Mouse (Mus musculus): ENCODE data around the gene Eci1. TPM values are rescaled to one million over a fixed set of nuclear protein-coding genes. Genes with fewer than 3 reads are reported as not detected.
A peak's percentile ranks its signal among the peaks of the same experiment; 100 is the strongest.

The Eci1 gene
- polyA plus RNA-seq, 1 experiment from 2014 or later, result 109 TPM

DNA sequence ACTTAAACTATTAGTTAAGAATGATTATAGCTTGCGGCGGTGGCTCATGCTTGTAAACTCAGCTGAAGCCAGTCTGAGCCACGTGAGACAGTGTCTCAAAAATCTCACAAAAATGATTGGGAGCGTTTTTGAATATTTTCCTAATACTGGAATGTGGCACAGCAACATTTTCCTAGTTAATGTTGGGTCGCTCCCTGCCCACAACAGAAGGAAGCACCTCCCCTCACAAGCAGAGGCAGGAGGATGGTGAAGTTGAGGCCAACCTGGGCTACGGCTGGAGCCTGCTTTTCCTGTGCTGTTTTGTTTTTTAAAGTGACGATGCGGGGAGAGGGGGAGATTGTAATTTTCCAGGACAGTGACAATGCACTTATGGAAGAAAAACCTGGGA is 723 bp downstream of the Eci1 start:
- no peaks in the 10 kb centered on the region for H3K4me1 ChIP-seq (replicated peaks; ENCODE audit: insufficient read depth, low read length)
- ATAC-seq (replicated peaks; ENCODE audit: low FRiP score, low read depth) (no peak), DNase-seq (ENCODE audit: low spot score) (peak; percentile 41)
- peak overlapping the region; percentile 76 for H3K4me3 ChIP-seq (replicated peaks; ENCODE audit: low read depth, low read length)
- peak overlapping the region; percentile 93 for H3K9ac ChIP-seq (ENCODE audit: low read depth, low read length)
- H3K9me3 ChIP-seq (replicated peaks; ENCODE audit: low read length), result no peaks in the 10 kb centered on the region
- peak overlapping the region; percentile 98 for H3K27ac ChIP-seq
- peaks cover 18% of the 10 kb centered on the region for H3K36me3 ChIP-seq (ENCODE audit: insufficient read depth, low read length)
- no peaks in the 10 kb centered on the region for H3K27me3 ChIP-seq (ENCODE audit: insufficient read depth, low read length)
- TF ChIP-seq CTCF (IDR thresholded peaks at IDR 0.05; ENCODE audit: low read depth), result no peak
- H3K4me2 ChIP-seq (ENCODE audit: low read length), result peak overlapping the region; percentile 80
- under 1% methylated on average over 8 of the region's 8 CpGs for WGBS

DNA sequence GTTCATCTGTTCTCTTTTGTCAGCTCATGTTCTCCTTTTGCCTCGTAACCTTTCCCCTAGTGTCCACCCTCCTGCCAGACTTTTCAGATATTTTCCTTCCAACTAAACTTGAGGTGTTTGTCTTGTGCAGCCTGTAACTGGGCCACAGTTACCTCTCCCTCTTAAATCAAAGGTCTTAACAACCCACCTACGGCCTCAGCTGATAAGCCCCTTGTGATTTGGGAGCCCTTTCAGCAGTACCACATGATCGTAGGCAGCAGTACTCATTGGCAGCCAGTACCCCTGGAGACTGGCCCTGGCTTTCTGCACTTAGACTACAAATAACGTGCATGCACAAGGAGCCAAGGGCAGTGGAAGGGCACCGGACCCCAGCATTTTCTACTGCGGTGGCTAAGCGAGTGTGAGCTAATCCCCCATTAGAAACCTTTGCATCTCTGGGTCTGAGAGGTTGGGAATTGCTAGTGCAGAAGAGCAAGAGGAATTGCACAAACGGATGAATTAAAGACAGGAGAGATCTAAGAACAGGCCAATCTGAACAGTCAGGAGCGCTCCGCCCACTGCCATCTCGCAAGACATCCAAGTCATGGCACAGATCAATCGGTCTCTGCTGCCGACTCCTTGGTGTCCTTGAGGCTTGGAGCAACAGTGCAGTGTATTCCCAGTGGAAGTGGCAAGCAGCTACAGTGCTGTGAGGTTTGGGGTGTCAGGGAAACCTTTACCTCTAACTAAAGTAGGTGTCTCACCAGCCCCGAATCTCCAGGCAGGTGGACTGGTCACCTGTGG is 3.0 kb downstream of the Eci1 start:
- Histone ChIP-seq H3K4me1 (replicated peaks; ENCODE audit: insufficient read depth, low read length) (no peaks in the 10 kb centered on the region), H3K9me3 (replicated peaks; ENCODE audit: low read length) (no peaks in the 10 kb centered on the region), H3K36me3 (ENCODE audit: insufficient read depth, low read length) (peaks cover 2% of the 10 kb centered on the region; the same call in 1 of the 2 replicates), H3K27ac (no peak overlapping the region), H3K4me3 (replicated peaks; ENCODE audit: low read depth, low read length) (no peak overlapping the region), H3K27me3 (ENCODE audit: insufficient read depth, low read length) (no peaks in the 10 kb centered on the region), H3K4me2 (ENCODE audit: low read length) (no peak overlapping the region), H3K9ac (ENCODE audit: low read depth, low read length) (no peak overlapping the region)
- DNase-seq (ENCODE audit: low spot score), result no peak
- 75% methylated on average over 14 of the region's 14 CpGs for WGBS
- no peak for ATAC-seq (replicated peaks; ENCODE audit: low FRiP score, low read depth)
- TF ChIP-seq CTCF (IDR thresholded peaks at IDR 0.05; ENCODE audit: low read depth), result no peak

DNA sequence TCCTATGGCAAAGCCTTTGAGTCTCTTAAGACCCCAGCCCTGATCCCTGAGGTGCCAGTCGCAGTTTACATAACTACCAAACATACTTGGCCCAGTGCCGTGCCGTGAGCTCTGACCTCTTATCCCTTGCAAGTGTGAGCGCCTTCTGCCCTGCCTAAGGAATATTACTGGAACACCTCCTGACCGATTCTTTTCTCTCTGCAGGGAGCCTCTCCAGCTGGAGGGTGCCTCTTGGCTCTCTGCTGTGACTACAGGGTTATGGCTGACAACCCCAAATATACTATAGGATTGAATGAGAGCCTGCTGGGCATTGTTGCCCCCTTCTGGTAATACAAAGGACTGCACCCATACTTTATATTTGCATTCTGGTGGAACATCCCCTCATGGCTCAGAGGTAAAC is 10.6 kb downstream of the Eci1 start:
- Histone ChIP-seq H3K4me2 (ENCODE audit: low read length) (no peak overlapping the region), H3K27ac (no peak overlapping the region), H3K27me3 (ENCODE audit: insufficient read depth, low read length) (no peaks in the 10 kb centered on the region), H3K4me3 (replicated peaks; ENCODE audit: low read depth, low read length) (no peak overlapping the region), H3K9ac (ENCODE audit: low read depth, low read length) (no peak overlapping the region), H3K4me1 (replicated peaks; ENCODE audit: insufficient read depth, low read length) (no peaks in the 10 kb centered on the region), H3K9me3 (replicated peaks; ENCODE audit: low read length) (no peaks in the 10 kb centered on the region), H3K36me3 (ENCODE audit: insufficient read depth, low read length) (peaks cover 38% of the 10 kb centered on the region)
- WGBS, result 79% methylated on average over 5 of the region's 5 CpGs
- peak; percentile 87 for TF ChIP-seq CTCF (IDR thresholded peaks at IDR 0.05; ENCODE audit: low read depth)
- ATAC-seq (replicated peaks; ENCODE audit: low FRiP score, low read depth) (no peak; the same call in 1 of the 2 replicates), DNase-seq (ENCODE audit: low spot score) (peak; percentile 74)

DNA sequence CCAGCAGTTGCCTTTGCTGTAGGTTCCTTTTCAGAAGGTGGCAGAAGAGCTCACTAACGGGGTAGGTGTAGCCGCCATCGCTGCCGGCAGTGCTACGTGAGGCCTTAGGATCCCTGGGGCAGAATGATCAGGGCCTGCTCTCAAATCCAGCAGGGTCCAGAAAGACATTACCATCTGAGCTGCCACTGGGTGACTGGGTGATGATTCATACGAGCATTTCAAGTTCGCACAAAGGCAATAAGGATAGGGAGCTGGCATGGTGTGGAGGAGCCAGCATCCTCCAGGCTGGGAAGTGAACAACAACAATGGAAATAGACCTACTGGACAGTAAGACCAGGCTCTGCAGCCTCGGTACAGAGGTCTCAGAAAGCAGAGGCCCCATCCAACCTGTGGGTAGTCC is 13.9 kb downstream of the Eci1 start:
- no peak overlapping the region for H3K27ac ChIP-seq
- no peaks in the 10 kb centered on the region for H3K27me3 ChIP-seq (ENCODE audit: insufficient read depth, low read length)
- no peaks in the 10 kb centered on the region for H3K9me3 ChIP-seq (replicated peaks; ENCODE audit: low read length)
- TF ChIP-seq CTCF (IDR thresholded peaks at IDR 0.05; ENCODE audit: low read depth), result no peak
- H3K4me1 ChIP-seq (replicated peaks; ENCODE audit: insufficient read depth, low read length), result no peaks in the 10 kb centered on the region
- H3K36me3 ChIP-seq (ENCODE audit: insufficient read depth, low read length), result peaks cover 51% of the 10 kb centered on the region
- no peak overlapping the region for H3K4me2 ChIP-seq (ENCODE audit: low read length)
- 87% methylated on average over 8 of the region's 8 CpGs for WGBS
- no peak overlapping the region for H3K9ac ChIP-seq (ENCODE audit: low read depth, low read length)
- ATAC-seq (replicated peaks; ENCODE audit: low FRiP score, low read depth) (no peak), DNase-seq (ENCODE audit: low spot score) (no peak)
- no peak overlapping the region for H3K4me3 ChIP-seq (replicated peaks; ENCODE audit: low read depth, low read length)

DNA sequence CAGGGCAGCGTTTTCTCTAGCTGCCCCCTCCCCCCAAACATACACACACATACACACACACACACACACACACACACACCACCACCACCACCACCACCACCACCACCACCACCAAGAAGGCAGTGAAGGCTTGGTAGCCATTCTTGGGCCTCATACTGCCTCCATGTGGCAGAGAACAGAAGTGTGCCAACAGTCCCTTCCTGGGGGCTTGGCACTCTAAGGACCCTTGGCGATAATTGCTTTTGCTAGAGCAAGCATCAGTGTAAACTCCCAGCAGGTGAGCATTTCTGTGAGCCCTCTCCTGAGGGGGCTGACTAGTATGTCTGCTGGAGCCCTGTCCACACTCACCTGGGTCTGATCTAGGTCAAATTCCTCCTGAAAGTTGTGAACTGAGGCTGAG is 14.7 kb downstream of the Eci1 start:
- Histone ChIP-seq H3K9ac (ENCODE audit: low read depth, low read length) (no peak overlapping the region), H3K27ac (no peak overlapping the region), H3K4me1 (replicated peaks; ENCODE audit: insufficient read depth, low read length) (no peaks in the 10 kb centered on the region), H3K4me3 (replicated peaks; ENCODE audit: low read depth, low read length) (no peak overlapping the region), H3K27me3 (ENCODE audit: insufficient read depth, low read length) (no peaks in the 10 kb centered on the region), H3K4me2 (ENCODE audit: low read length) (no peak overlapping the region), H3K36me3 (ENCODE audit: insufficient read depth, low read length) (peaks cover 53% of the 10 kb centered on the region), H3K9me3 (replicated peaks; ENCODE audit: low read length) (no peaks in the 10 kb centered on the region)
- peak; percentile 55; the same call in 1 of the 2 replicates for TF ChIP-seq CTCF (IDR thresholded peaks at IDR 0.05; ENCODE audit: low read depth)
- no peak for ATAC-seq (replicated peaks; ENCODE audit: low FRiP score, low read depth)
- no peak for DNase-seq (ENCODE audit: low spot score)
- 42% methylated on average over 2 of the region's 2 CpGs for WGBS

DNA sequence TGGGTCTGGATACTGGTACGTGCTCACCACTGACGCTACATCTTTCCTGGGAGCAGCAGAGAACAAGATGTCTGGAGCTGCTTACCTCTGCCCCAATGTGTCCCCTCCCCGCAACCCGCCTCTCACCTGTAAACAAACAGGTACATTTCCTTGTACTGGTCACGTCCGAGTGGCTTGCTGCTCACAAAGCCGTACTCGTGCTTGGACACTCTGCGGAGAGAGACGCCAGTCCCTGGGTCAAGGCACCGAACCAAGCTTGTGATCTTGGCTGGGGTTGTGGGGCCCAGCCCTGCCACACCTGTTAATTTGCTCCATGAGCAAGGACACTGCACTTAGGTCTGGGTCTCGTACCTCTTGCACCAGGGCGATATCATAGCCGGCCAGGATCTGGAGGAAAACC is 15.7 kb downstream of the Eci1 start:
- 79% methylated on average over 14 of the region's 14 CpGs for WGBS
- Histone ChIP-seq H3K27me3 (ENCODE audit: insufficient read depth, low read length) (no peaks in the 10 kb centered on the region), H3K27ac (peak overlapping the region; percentile 39), H3K4me2 (ENCODE audit: low read length) (no peak overlapping the region), H3K9me3 (replicated peaks; ENCODE audit: low read length) (no peaks in the 10 kb centered on the region), H3K4me1 (replicated peaks; ENCODE audit: insufficient read depth, low read length) (no peaks in the 10 kb centered on the region), H3K9ac (ENCODE audit: low read depth, low read length) (no peak overlapping the region), H3K36me3 (ENCODE audit: insufficient read depth, low read length) (peaks cover 59% of the 10 kb centered on the region), H3K4me3 (replicated peaks; ENCODE audit: low read depth, low read length) (no peak overlapping the region)
- DNase-seq (ENCODE audit: low spot score) (no peak), ATAC-seq (replicated peaks; ENCODE audit: low FRiP score, low read depth) (peak; percentile 9; the same call in 1 of the 2 replicates)
- TF ChIP-seq CTCF (IDR thresholded peaks at IDR 0.05; ENCODE audit: low read depth), result no peak
